Mouse (Mus musculus): ENCODE measurements at regions not wholly inside any gene's neighbourhood (a gene's known extent, or its start where the extent isn't known, plus 50 kb on each side); places are given as distances from the start of the nearest gene placed in this dataset.
A peak's percentile ranks its signal among the peaks of the same experiment; 100 is the strongest.

- ATAC-seq (ENCODE audit: low FRiP score, low TSS enrichment) (peak; percentile 80), DNase-seq (ENCODE audit: low spot score) (peak; percentile 86)
- no peaks in the 10 kb centered on the region for H3K9me3 ChIP-seq (ENCODE audit: control insufficient read depth, low read length)
- H3K36me3 ChIP-seq (ENCODE audit: control insufficient read depth, insufficient read depth, low read length), result no peaks in the 10 kb centered on the region
- H3K27me3 ChIP-seq (ENCODE audit: control insufficient read depth, insufficient read depth, low read length), result no peaks in the 10 kb centered on the region
- no peak overlapping the region for H3K9ac ChIP-seq (ENCODE audit: low read length)
- WGBS, result 31% methylated on average over 2 of the region's 2 CpGs
- H3K27ac ChIP-seq (replicated peaks), result peak overlapping the region; percentile 70
- H3K4me1 ChIP-seq (replicated peaks; ENCODE audit: control insufficient read depth, insufficient read depth), result peaks cover 7% of the 10 kb centered on the region; the same call in 1 of the 2 replicates
- TF ChIP-seq CTCF (IDR thresholded peaks at IDR 0.05; ENCODE audit: low read depth), result no peak
- no peak for TF ChIP-seq EP300 (optimal IDR thresholded peaks at IDR 0.05)
- no peak overlapping the region for H3K4me2 ChIP-seq (replicated peaks; ENCODE audit: low read depth)
- H3K4me3 ChIP-seq (ENCODE audit: low read depth, low read length), result no peak overlapping the region
Observed at GRCm38 (mm10) chr12:80001794-80002193, 111.0 kb downstream of the Zfp36l1 start.

- Histone ChIP-seq H3K27ac (replicated peaks) (no peak overlapping the region), H3K4me3 (ENCODE audit: low read depth, low read length) (no peak overlapping the region), H3K4me1 (replicated peaks; ENCODE audit: control insufficient read depth, insufficient read depth) (peaks cover 7% of the 10 kb centered on the region; the same call in 1 of the 2 replicates), H3K27me3 (ENCODE audit: control insufficient read depth, insufficient read depth, low read length) (no peaks in the 10 kb centered on the region), H3K9me3 (ENCODE audit: control insufficient read depth, low read length) (no peaks in the 10 kb centered on the region), H3K9ac (ENCODE audit: low read length) (no peak overlapping the region), H3K4me2 (replicated peaks; ENCODE audit: low read depth) (no peak overlapping the region), H3K36me3 (ENCODE audit: control insufficient read depth, insufficient read depth, low read length) (no peaks in the 10 kb centered on the region)
- DNase-seq (ENCODE audit: low spot score) (no peak), ATAC-seq (ENCODE audit: low FRiP score, low TSS enrichment) (no peak)
- TF ChIP-seq EP300 (optimal IDR thresholded peaks at IDR 0.05), result no peak
- no peak for TF ChIP-seq CTCF (IDR thresholded peaks at IDR 0.05; ENCODE audit: low read depth)
- 86% methylated on average over 7 of the region's 7 CpGs for WGBS
Observed at GRCm38 (mm10) chr12:79999868-80000370, 112.9 kb downstream of the Zfp36l1 start.

- ATAC-seq (ENCODE audit: low FRiP score, low TSS enrichment) (no peak), DNase-seq (ENCODE audit: low spot score) (no peak)
- H3K4me2 ChIP-seq (replicated peaks; ENCODE audit: low read depth), result no peak overlapping the region
- H3K36me3 ChIP-seq (ENCODE audit: control insufficient read depth, insufficient read depth, low read length), result no peaks in the 10 kb centered on the region
- no peaks in the 10 kb centered on the region for H3K9me3 ChIP-seq (ENCODE audit: control insufficient read depth, low read length)
- no peaks in the 10 kb centered on the region for H3K27me3 ChIP-seq (ENCODE audit: control insufficient read depth, insufficient read depth, low read length)
- no peak overlapping the region for H3K4me3 ChIP-seq (ENCODE audit: low read depth, low read length)
- H3K4me1 ChIP-seq (replicated peaks; ENCODE audit: control insufficient read depth, insufficient read depth), result peaks cover 14% of the 10 kb centered on the region
- no peak for TF ChIP-seq CTCF (IDR thresholded peaks at IDR 0.05; ENCODE audit: low read depth)
- TF ChIP-seq EP300 (optimal IDR thresholded peaks at IDR 0.05), result no peak
- WGBS, result 56% methylated on average over 5 of the region's 5 CpGs
- H3K27ac ChIP-seq (replicated peaks), result peak overlapping the region; percentile 63; the same call in 1 of the 2 replicates
- no peak overlapping the region for H3K9ac ChIP-seq (ENCODE audit: low read length)
Observed at GRCm38 (mm10) chr12:79998788-79999187, 114.0 kb downstream of the Zfp36l1 start.

GRCm38 (mm10) chr12:79998339-79998738 is 114.5 kb downstream of the Zfp36l1 start:
- Histone ChIP-seq H3K4me3 (ENCODE audit: low read depth, low read length) (no peak overlapping the region), H3K4me2 (replicated peaks; ENCODE audit: low read depth) (no peak overlapping the region), H3K9me3 (ENCODE audit: control insufficient read depth, low read length) (no peaks in the 10 kb centered on the region), H3K4me1 (replicated peaks; ENCODE audit: control insufficient read depth, insufficient read depth) (peaks cover 18% of the 10 kb centered on the region), H3K27ac (replicated peaks) (no peak overlapping the region; the same call in 1 of the 2 replicates), H3K27me3 (ENCODE audit: control insufficient read depth, insufficient read depth, low read length) (no peaks in the 10 kb centered on the region), H3K9ac (ENCODE audit: low read length) (no peak overlapping the region), H3K36me3 (ENCODE audit: control insufficient read depth, insufficient read depth, low read length) (no peaks in the 10 kb centered on the region)
- no peak for DNase-seq (ENCODE audit: low spot score)
- ATAC-seq (ENCODE audit: low FRiP score, low TSS enrichment), result no peak
- TF ChIP-seq EP300 (optimal IDR thresholded peaks at IDR 0.05) (no peak), CTCF (IDR thresholded peaks at IDR 0.05; ENCODE audit: low read depth) (no peak)
- 62% methylated on average over 2 of the region's 2 CpGs for WGBS

- Histone ChIP-seq H3K27me3 (ENCODE audit: control insufficient read depth, insufficient read depth, low read length) (no peaks in the 10 kb centered on the region), H3K27ac (replicated peaks) (0 out of 2 replicates have a peak overlapping the region, but pooled peaks have one; percentile 2), H3K9ac (ENCODE audit: low read length) (no peak overlapping the region), H3K4me1 (replicated peaks; ENCODE audit: control insufficient read depth, insufficient read depth) (peaks cover 17% of the 10 kb centered on the region), H3K4me2 (replicated peaks; ENCODE audit: low read depth) (no peak overlapping the region), H3K36me3 (ENCODE audit: control insufficient read depth, insufficient read depth, low read length) (no peaks in the 10 kb centered on the region), H3K4me3 (ENCODE audit: low read depth, low read length) (no peak overlapping the region), H3K9me3 (ENCODE audit: control insufficient read depth, low read length) (no peaks in the 10 kb centered on the region)
- DNase-seq (ENCODE audit: low spot score), result no peak
- TF ChIP-seq CTCF (IDR thresholded peaks at IDR 0.05; ENCODE audit: low read depth) (no peak), EP300 (optimal IDR thresholded peaks at IDR 0.05) (no peak)
- no peak for ATAC-seq (ENCODE audit: low FRiP score, low TSS enrichment)
- 56% methylated on average over 4 of the region's 4 CpGs for WGBS
Observed at GRCm38 (mm10) chr12:79997201-79997600, 115.6 kb downstream of the Zfp36l1 start.

GRCm38 (mm10) chr12:79995521-79996094 is 117.2 kb downstream of the Zfp36l1 start:
- ATAC-seq (ENCODE audit: low FRiP score, low TSS enrichment) (no peak), DNase-seq (ENCODE audit: low spot score) (no peak)
- no peak overlapping the region for H3K4me3 ChIP-seq (ENCODE audit: low read depth, low read length)
- WGBS, result 85% methylated on average over 4 of the region's 4 CpGs
- no peaks in the 10 kb centered on the region for H3K36me3 ChIP-seq (ENCODE audit: control insufficient read depth, insufficient read depth, low read length)
- H3K9ac ChIP-seq (ENCODE audit: low read length), result no peak overlapping the region
- H3K9me3 ChIP-seq (ENCODE audit: control insufficient read depth, low read length), result no peaks in the 10 kb centered on the region
- no peak overlapping the region for H3K27ac ChIP-seq (replicated peaks)
- H3K27me3 ChIP-seq (ENCODE audit: control insufficient read depth, insufficient read depth, low read length), result no peaks in the 10 kb centered on the region
- H3K4me1 ChIP-seq (replicated peaks; ENCODE audit: control insufficient read depth, insufficient read depth), result peaks cover 17% of the 10 kb centered on the region
- no peak overlapping the region for H3K4me2 ChIP-seq (replicated peaks; ENCODE audit: low read depth)
- no peak for TF ChIP-seq CTCF (IDR thresholded peaks at IDR 0.05; ENCODE audit: low read depth)
- no peak for TF ChIP-seq EP300 (optimal IDR thresholded peaks at IDR 0.05)

Data from stomach, postnatal 0 days (tissue).